Mouse (Mus musculus): ENCODE measurements around the gene Ccser1. TPM values are rescaled to one million over a fixed set of nuclear protein-coding genes. Genes with fewer than 3 reads are reported as not detected.

The Ccser1 gene
- total RNA-seq, 1 experiment, result 4.1 TPM

DNA sequence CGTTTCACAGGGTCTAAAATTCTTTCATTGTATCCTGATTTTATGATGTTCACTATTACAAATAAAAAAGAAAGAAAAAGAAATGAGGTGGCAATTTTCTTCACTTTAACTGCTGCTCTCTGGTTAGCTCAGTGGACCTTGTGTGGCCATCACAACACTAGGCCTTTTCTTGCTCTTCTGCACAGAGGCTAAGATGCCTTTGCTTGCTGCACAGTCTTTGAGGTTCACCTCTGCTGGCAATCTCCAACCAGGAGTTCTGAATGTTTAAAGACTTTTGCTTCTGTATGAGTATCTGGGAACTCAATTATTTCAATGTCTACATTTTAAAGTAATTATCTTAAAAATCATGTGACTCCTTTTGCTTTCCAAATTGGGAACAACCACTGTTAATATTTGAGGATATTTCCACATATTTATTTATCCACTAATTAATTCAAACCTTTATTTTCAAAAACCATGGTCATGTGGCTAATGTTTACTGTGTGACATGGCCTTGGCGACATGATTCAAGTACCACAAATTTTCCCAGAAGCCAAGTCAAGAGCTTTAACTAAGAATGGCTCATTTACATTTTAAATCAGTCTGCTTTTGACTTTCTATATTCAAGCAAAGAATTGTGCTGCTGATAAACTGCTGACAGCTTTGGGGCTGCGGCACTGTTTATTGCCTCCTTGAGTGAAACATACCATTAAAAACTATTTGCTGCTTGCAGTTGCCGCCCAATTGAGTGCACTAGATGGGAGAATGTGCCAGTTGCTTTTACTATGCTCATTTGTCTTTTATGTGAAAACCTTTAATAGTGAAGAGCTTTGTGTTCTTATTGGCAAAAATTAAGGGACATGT lies 312.1 kb downstream of the Ccser1 start:
- Histone ChIP-seq H3K9me3 (ENCODE audit: control insufficient read depth, insufficient read depth, low read depth, low read length) (no peaks in the 10 kb centered on the region; the same call in 1 of the 2 replicates), H3K9ac (ENCODE audit: insufficient read depth, low read depth, low read length, poor library complexity, severe bottlenecking) (no peak overlapping the region), H3K36me3 (ENCODE audit: control insufficient read depth, insufficient read depth, low read length, poor library complexity, severe bottlenecking) (no peaks in the 10 kb centered on the region), H3K4me1 (ENCODE audit: control insufficient read depth in 2 of 2, insufficient read depth in 2 of 2, low read length in 2 of 2, poor library complexity in 1 of 2) (no peaks in the 10 kb centered on the region), H3K4me3 (ENCODE audit: insufficient read depth in 1 of 2, low read depth in 1 of 2, low read length in 2 of 2, poor library complexity in 1 of 2, severe bottlenecking in 1 of 2) (no peak overlapping the region), H3K27ac (ENCODE audit: insufficient read depth, low read depth, low read length, poor library complexity, severe bottlenecking) (no peak overlapping the region)
- no peak for TF ChIP-seq CHD2 (IDR thresholded peaks at IDR 0.05; ENCODE audit: low read depth, low read length)
- DNase-seq (ENCODE audit: low read depth, low spot score), result no peak
- in situ Hi-C loops (cut with MboI; ENCODE audit: low sequenced_read_pairs in 2 of 2, unreplicated experiment in 2 of 2), result no loop called here

DNA sequence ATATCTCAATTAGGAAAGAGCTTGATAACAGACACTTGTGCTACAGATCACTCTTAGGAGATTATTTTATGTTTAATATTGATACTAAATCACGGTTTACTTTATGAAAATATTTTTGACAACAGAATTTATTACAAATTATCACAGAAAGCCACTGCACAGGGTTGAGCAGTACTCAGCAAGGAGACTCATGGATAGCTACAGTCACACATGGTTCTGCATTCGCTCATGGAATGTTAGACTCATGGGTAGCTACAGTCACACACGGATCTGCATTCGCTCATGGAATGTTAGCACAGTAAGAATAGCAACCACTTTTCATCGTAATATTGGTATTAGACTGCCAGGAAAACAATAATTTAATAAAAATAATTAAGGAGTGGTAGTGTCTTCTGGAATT lies 313.3 kb downstream of the Ccser1 start:
- Histone ChIP-seq H3K36me3 (ENCODE audit: control insufficient read depth, insufficient read depth, low read length, poor library complexity, severe bottlenecking) (no peaks in the 10 kb centered on the region), H3K4me3 (ENCODE audit: insufficient read depth in 1 of 2, low read depth in 1 of 2, low read length in 2 of 2, poor library complexity in 1 of 2, severe bottlenecking in 1 of 2) (no peak overlapping the region), H3K9ac (ENCODE audit: insufficient read depth, low read depth, low read length, poor library complexity, severe bottlenecking) (no peak overlapping the region), H3K27ac (ENCODE audit: insufficient read depth, low read depth, low read length, poor library complexity, severe bottlenecking) (no peak overlapping the region), H3K9me3 (ENCODE audit: control insufficient read depth, insufficient read depth, low read depth, low read length) (no peaks in the 10 kb centered on the region), H3K4me1 (ENCODE audit: control insufficient read depth in 2 of 2, insufficient read depth in 2 of 2, low read length in 2 of 2, poor library complexity in 1 of 2) (no peaks in the 10 kb centered on the region)
- in situ Hi-C loops (cut with MboI; ENCODE audit: low sequenced_read_pairs in 2 of 2, unreplicated experiment in 2 of 2), result no loop called here
- no peak for DNase-seq (ENCODE audit: low read depth, low spot score)
- TF ChIP-seq ZC3H11A (IDR thresholded peaks at IDR 0.05; ENCODE audit: borderline replicate concordance, low read depth, low read length), result no peak
- no peak for TF ChIP-seq ZNF384 (IDR thresholded peaks at IDR 0.05; ENCODE audit: low read depth, low read length)

- TF ChIP-seq ZNF384 (IDR thresholded peaks at IDR 0.05; ENCODE audit: low read depth, low read length) (no peak), CHD2 (IDR thresholded peaks at IDR 0.05; ENCODE audit: low read depth, low read length) (no peak), ZC3H11A (IDR thresholded peaks at IDR 0.05; ENCODE audit: borderline replicate concordance, low read depth, low read length) (no peak), MAFK (IDR thresholded peaks at IDR 0.05; ENCODE audit: insufficient read depth, low read depth, low read length) (no peak), HCFC1 (IDR thresholded peaks at IDR 0.05; ENCODE audit: borderline replicate concordance, insufficient read depth, low read length) (no peak)
- in situ Hi-C loops (cut with MboI; ENCODE audit: low sequenced_read_pairs in 2 of 2, unreplicated experiment in 2 of 2), result no loop called here
- no peak for DNase-seq (ENCODE audit: low read depth, low spot score)
- Histone ChIP-seq H3K27ac (ENCODE audit: insufficient read depth, low read depth, low read length, poor library complexity, severe bottlenecking) (no peak overlapping the region), H3K36me3 (ENCODE audit: control insufficient read depth, insufficient read depth, low read length, poor library complexity, severe bottlenecking) (no peaks in the 10 kb centered on the region), H3K4me1 (ENCODE audit: control insufficient read depth in 2 of 2, insufficient read depth in 2 of 2, low read length in 2 of 2, poor library complexity in 1 of 2) (peaks cover 0 to 2% of the 10 kb centered on the region in 2 experiments; a peak in 1 of 4 replicates), H3K9ac (ENCODE audit: insufficient read depth, low read depth, low read length, poor library complexity, severe bottlenecking) (no peak overlapping the region), H3K9me3 (ENCODE audit: control insufficient read depth, insufficient read depth, low read depth, low read length) (peaks cover 3% of the 10 kb centered on the region; the same call in 1 of the 2 replicates), H3K4me3 (ENCODE audit: insufficient read depth in 1 of 2, low read depth in 1 of 2, low read length in 2 of 2, poor library complexity in 1 of 2, severe bottlenecking in 1 of 2) (no peak overlapping the region)
Observed at GRCm38 (mm10) chr6:61515310-61515709, 335.2 kb downstream of the Ccser1 start.

- no peak overlapping the region for H3K27ac ChIP-seq (ENCODE audit: insufficient read depth, low read depth, low read length, poor library complexity, severe bottlenecking)
- in situ Hi-C loops (cut with MboI; ENCODE audit: low sequenced_read_pairs in 2 of 2, unreplicated experiment in 2 of 2), result no loop called here
- H3K4me3 ChIP-seq (ENCODE audit: insufficient read depth in 1 of 2, low read depth in 1 of 2, low read length in 2 of 2, poor library complexity in 1 of 2, severe bottlenecking in 1 of 2), result no peak overlapping the region
- H3K9me3 ChIP-seq (ENCODE audit: control insufficient read depth, insufficient read depth, low read depth, low read length), result no peaks in the 10 kb centered on the region
- no peak for DNase-seq (ENCODE audit: low read depth, low spot score)
- peaks cover 0 to 4% of the 10 kb centered on the region in 2 experiments; a peak in 2 of 4 replicates for H3K4me1 ChIP-seq (ENCODE audit: control insufficient read depth in 2 of 2, insufficient read depth in 2 of 2, low read length in 2 of 2, poor library complexity in 1 of 2)
- H3K36me3 ChIP-seq (ENCODE audit: control insufficient read depth, insufficient read depth, low read length, poor library complexity, severe bottlenecking), result no peaks in the 10 kb centered on the region
- TF ChIP-seq ZNF384 (IDR thresholded peaks at IDR 0.05; ENCODE audit: low read depth, low read length) (no peak), HCFC1 (IDR thresholded peaks at IDR 0.05; ENCODE audit: borderline replicate concordance, insufficient read depth, low read length) (no peak), ZC3H11A (IDR thresholded peaks at IDR 0.05; ENCODE audit: borderline replicate concordance, low read depth, low read length) (no peak), CHD2 (IDR thresholded peaks at IDR 0.05; ENCODE audit: low read depth, low read length) (no peak), MAFK (IDR thresholded peaks at IDR 0.05; ENCODE audit: insufficient read depth, low read depth, low read length) (no peak)
- H3K9ac ChIP-seq (ENCODE audit: insufficient read depth, low read depth, low read length, poor library complexity, severe bottlenecking), result no peak overlapping the region
Observed at GRCm38 (mm10) chr6:61521587-61521986, 341.5 kb downstream of the Ccser1 start.

DNA sequence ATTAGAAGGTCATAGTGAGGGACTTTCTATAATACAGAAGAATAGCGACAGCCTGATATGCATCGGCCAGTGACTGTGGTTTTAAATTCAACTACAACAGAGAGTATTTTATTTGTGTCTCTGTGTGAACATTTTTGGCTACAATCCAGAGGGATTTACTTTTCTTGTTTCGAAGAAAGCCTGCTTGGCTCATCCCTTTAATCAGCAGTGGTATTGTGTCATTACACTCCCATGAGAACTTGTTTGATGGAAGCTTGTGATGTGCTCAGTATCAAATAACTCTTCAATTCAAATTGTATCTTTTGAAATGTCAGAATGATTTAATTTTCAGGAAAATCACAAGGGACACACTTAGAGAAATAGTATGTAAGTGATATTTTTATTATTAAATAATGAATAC lies 342.0 kb downstream of the Ccser1 start:
- H3K9me3 ChIP-seq (ENCODE audit: control insufficient read depth, insufficient read depth, low read depth, low read length), result no peaks in the 10 kb centered on the region
- peaks cover 0 to 4% of the 10 kb centered on the region in 2 experiments; a peak in 2 of 4 replicates for H3K4me1 ChIP-seq (ENCODE audit: control insufficient read depth in 2 of 2, insufficient read depth in 2 of 2, low read length in 2 of 2, poor library complexity in 1 of 2)
- in situ Hi-C loops (cut with MboI; ENCODE audit: low sequenced_read_pairs in 2 of 2, unreplicated experiment in 2 of 2), result no loop called here
- no peak for DNase-seq (ENCODE audit: low read depth, low spot score)
- H3K27ac ChIP-seq (ENCODE audit: insufficient read depth, low read depth, low read length, poor library complexity, severe bottlenecking), result no peak overlapping the region
- no peak overlapping the region for H3K4me3 ChIP-seq (ENCODE audit: insufficient read depth in 1 of 2, low read depth in 1 of 2, low read length in 2 of 2, poor library complexity in 1 of 2, severe bottlenecking in 1 of 2)
- no peaks in the 10 kb centered on the region for H3K36me3 ChIP-seq (ENCODE audit: control insufficient read depth, insufficient read depth, low read length, poor library complexity, severe bottlenecking)
- TF ChIP-seq ZNF384 (IDR thresholded peaks at IDR 0.05; ENCODE audit: low read depth, low read length), result no peak
- TF ChIP-seq MAFK (IDR thresholded peaks at IDR 0.05; ENCODE audit: insufficient read depth, low read depth, low read length), result no peak
- no peak for TF ChIP-seq ZC3H11A (IDR thresholded peaks at IDR 0.05; ENCODE audit: borderline replicate concordance, low read depth, low read length)
- TF ChIP-seq HCFC1 (IDR thresholded peaks at IDR 0.05; ENCODE audit: borderline replicate concordance, insufficient read depth, low read length), result no peak
- no peak for TF ChIP-seq CHD2 (IDR thresholded peaks at IDR 0.05; ENCODE audit: low read depth, low read length)
- H3K9ac ChIP-seq (ENCODE audit: insufficient read depth, low read depth, low read length, poor library complexity, severe bottlenecking), result no peak overlapping the region

All from ES-E14 (cell line).